Mouse (Mus musculus) neural tube, embryonic 13.5 days (tissue): ENCODE results near the gene Nckap5l. TPM values are rescaled to one million over a fixed set of nuclear protein-coding genes. Genes with fewer than 3 reads are reported as not detected.
"Not testable (repeated sequence)": the region's sequence is repeated elsewhere in the genome, so short reads cannot be mapped to it uniquely, and the experiment has no call there.

ENCODE experiments used
- ATAC-seq: fragments of 200-750 bp; cut with Nextera tagmentation; 2 replicates; pipeline ENCODE4 v1.8.0; 2017; ENCODE audit warnings: low read depth, mild to moderate bottlenecking, moderate TSS enrichment, moderate library complexity
- H3K27ac ChIP-seq: fragments of 300-500 bp; sonication (generic); replicated peaks from 2 replicates; pipeline ENCODE4 v1.5.1; 2015; ENCODE audit warnings: moderate library complexity, mild to moderate bottlenecking, inconsistent platforms
- H3K27me3 ChIP-seq: fragments of 300-500 bp; sonication (generic); 2 replicates; pipeline ENCODE4 v1.6.1; 2015; ENCODE audit warnings: mild to moderate bottlenecking, inconsistent platforms
- H3K36me3 ChIP-seq: fragments of 300-500 bp; sonication (generic); 2 replicates; pipeline ENCODE4 v1.6.1; 2015; ENCODE audit warnings: mild to moderate bottlenecking, inconsistent platforms
- H3K4me1 ChIP-seq: fragments of 300-500 bp; sonication (generic); replicated peaks from 2 replicates; pipeline ENCODE4 v1.6.1; 2015; ENCODE audit warnings: inconsistent platforms
- H3K4me2 ChIP-seq: fragments of 300-500 bp; sonication (generic); 2 replicates; pipeline ENCODE4 v1.6.1; 2015; ENCODE audit warnings: inconsistent platforms, mild to moderate bottlenecking, moderate library complexity
- H3K4me3 ChIP-seq: fragments of 300-500 bp; sonication (generic); 2 replicates; pipeline ENCODE4 v1.5.1; 2015; ENCODE audit warnings: mild to moderate bottlenecking, inconsistent platforms
- H3K9ac ChIP-seq: fragments of 300-500 bp; sonication (generic); 2 replicates; pipeline ENCODE4 v1.6.1; 2015; ENCODE audit warnings: moderate library complexity, mild to moderate bottlenecking, inconsistent platforms
- H3K9me3 ChIP-seq: fragments of 300-500 bp; sonication (generic); 2 replicates; pipeline ENCODE4 v1.6.1; 2016; ENCODE audit warnings: inconsistent platforms
- WGBS: fragments of 180-500 bp; shearing (Covaris S2); methylation state at CpG from one replicate; pipeline ENCODE4 v1.1.7; 2015; 5-methylcytosine and 5-hydroxymethylcytosine counted together
- polyA plus RNA-seq: library from polyadenylated mRNA; unstranded; fragments of >200 nt; fragmentation: Nextera tagmentation; extraction: Ambion mirVana; gene quantifications from 2 replicates; pipeline ENCODE4 v1.2.1, GENCODE M21; 2015

Gene Nckap5l
- polyA plus RNA-seq, 1 experiment from 2014 or later, result 18.3 TPM

- no peaks in the 10 kb centered on the region for H3K9me3 ChIP-seq
- H3K36me3 ChIP-seq, result 0 out of 2 replicates have a peak, but pooled peaks cover 8% of the 10 kb centered on the region
- no peaks in the 10 kb centered on the region for H3K27me3 ChIP-seq
- H3K4me3 ChIP-seq, result peak overlapping the region; percentile 91
- H3K27ac ChIP-seq, result peak overlapping the region; percentile 95
- peak overlapping the region; percentile 89 for H3K9ac ChIP-seq
- peak; percentile 3; the same call in 1 of the 2 replicates for ATAC-seq
- 13% methylated on average over 7 of the region's 7 CpGs for WGBS
- H3K4me2 ChIP-seq, result peak overlapping the region; percentile 95
- H3K4me1 ChIP-seq, result peaks cover 62% of the 10 kb centered on the region
Measured at GRCm38 (mm10) chr15:99456338-99456962, 1.1 kb downstream of the Nckap5l start.

GRCm38 (mm10) chr15:99455415-99455814, 2.1 kb downstream of the Nckap5l start:
- no peaks in the 10 kb centered on the region for H3K27me3 ChIP-seq
- peak overlapping the region; percentile 95; the same call in 1 of the 2 replicates for H3K27ac ChIP-seq
- H3K9me3 ChIP-seq, result no peaks in the 10 kb centered on the region
- peak overlapping the region; percentile 91; the same call in 1 of the 2 replicates for H3K4me3 ChIP-seq
- H3K4me1 ChIP-seq, result peaks cover 68% of the 10 kb centered on the region
- no peak for ATAC-seq
- H3K9ac ChIP-seq, result peak overlapping the region; percentile 89
- peaks cover 8% of the 10 kb centered on the region; the same call in 1 of the 2 replicates for H3K36me3 ChIP-seq
- WGBS, result 71% methylated on average over 3 of the region's 3 CpGs
- H3K4me2 ChIP-seq, result peak overlapping the region; percentile 95

- Histone ChIP-seq H3K9me3 (no peaks in the 10 kb centered on the region), H3K36me3 (peaks cover 8% of the 10 kb centered on the region; the same call in 1 of the 2 replicates), H3K27ac (peak overlapping the region; percentile 95; the same call in 1 of the 2 replicates), H3K4me1 (peaks cover 74% of the 10 kb centered on the region), H3K27me3 (no peaks in the 10 kb centered on the region), H3K9ac (peak overlapping the region; percentile 89; the same call in 1 of the 2 replicates), H3K4me2 (peak overlapping the region; percentile 95), H3K4me3 (0 out of 2 replicates have a peak overlapping the region, but pooled peaks have one; percentile 91)
- no peak for ATAC-seq
- 82% methylated on average over 7 of the region's 7 CpGs for WGBS
Measured at GRCm38 (mm10) chr15:99454585-99455279, 2.8 kb downstream of the Nckap5l start.

GRCm38 (mm10) chr15:99453153-99453900, 4.2 kb downstream of the Nckap5l start:
- WGBS, result 69% methylated on average over 11 of the region's 11 CpGs
- Histone ChIP-seq H3K4me1 (peaks cover 83% of the 10 kb centered on the region), H3K9me3 (no peaks in the 10 kb centered on the region), H3K27me3 (no peaks in the 10 kb centered on the region), H3K9ac (0 out of 2 replicates have a peak overlapping the region, but pooled peaks have one; percentile 8), H3K4me2 (no peak overlapping the region), H3K27ac (0 out of 2 replicates have a peak overlapping the region, but pooled peaks have one; percentile 1), H3K36me3 (peaks cover 8% of the 10 kb centered on the region; the same call in 1 of the 2 replicates), H3K4me3 (no peak overlapping the region)
- no peak for ATAC-seq

- H3K9ac ChIP-seq, result no peak overlapping the region
- peaks cover 72% of the 10 kb centered on the region for H3K4me1 ChIP-seq
- H3K36me3 ChIP-seq, result peaks cover 8% of the 10 kb centered on the region; the same call in 1 of the 2 replicates
- WGBS, result 87% methylated on average over 8 of the region's 8 CpGs
- H3K4me3 ChIP-seq, result no peak overlapping the region
- no peak overlapping the region for H3K4me2 ChIP-seq
- H3K27ac ChIP-seq, result peak overlapping the region; percentile 56
- no peaks in the 10 kb centered on the region for H3K9me3 ChIP-seq
- H3K27me3 ChIP-seq, result no peaks in the 10 kb centered on the region
- no peak for ATAC-seq
Measured at GRCm38 (mm10) chr15:99449751-99450280, 7.7 kb downstream of the Nckap5l start.

- no peaks in the 10 kb centered on the region for H3K9me3 ChIP-seq
- H3K4me2 ChIP-seq, result no peak overlapping the region
- ATAC-seq, result 0 out of 2 replicates have a peak, but pooled peaks have one; percentile 46
- peak overlapping the region; percentile 56 for H3K27ac ChIP-seq
- H3K4me3 ChIP-seq, result no peak overlapping the region
- peak overlapping the region; percentile 12; the same call in 1 of the 2 replicates for H3K9ac ChIP-seq
- no peaks in the 10 kb centered on the region for H3K27me3 ChIP-seq
- H3K36me3 ChIP-seq, result peaks cover 8% of the 10 kb centered on the region; the same call in 1 of the 2 replicates
- H3K4me1 ChIP-seq, result peaks cover 67% of the 10 kb centered on the region
- 78% methylated on average over 9 of the region's 9 CpGs for WGBS
Measured at GRCm38 (mm10) chr15:99449131-99449750, 8.3 kb downstream of the Nckap5l start.

- not testable (repeated sequence) for H3K9ac ChIP-seq, H3K27me3 ChIP-seq, H3K36me3 ChIP-seq, H3K9me3 ChIP-seq, ATAC-seq, H3K4me2 ChIP-seq, H3K4me3 ChIP-seq
- peaks cover 57% of the 10 kb centered on the region for H3K4me1 ChIP-seq
- H3K27ac ChIP-seq, result peak overlapping the region; percentile 68; the same call in 1 of the 2 replicates
- 91% methylated on average over 10 of the region's 10 CpGs for WGBS
Measured at GRCm38 (mm10) chr15:99446136-99446535, 11.4 kb downstream of the Nckap5l start.

GRCm38 (mm10) chr15:99445567-99445966, 12.0 kb downstream of the Nckap5l start:
- WGBS, result 38% methylated on average over 6 of the region's 6 CpGs
- Histone ChIP-seq H3K4me1 (peaks cover 60% of the 10 kb centered on the region), H3K27me3 (no peaks in the 10 kb centered on the region), H3K36me3 (no peaks in the 10 kb centered on the region; the same call in 1 of the 2 replicates), H3K4me3 (no peak overlapping the region), H3K9me3 (no peaks in the 10 kb centered on the region), H3K9ac (no peak overlapping the region; the same call in 1 of the 2 replicates), H3K27ac (peak overlapping the region; percentile 68), H3K4me2 (peak overlapping the region; percentile 33; the same call in 1 of the 2 replicates)
- ATAC-seq, result peak; percentile 32; the same call in 1 of the 2 replicates

GRCm38 (mm10) chr15:99442358-99442757, 15.2 kb downstream of the Nckap5l start:
- no peak overlapping the region for H3K9ac ChIP-seq
- peaks cover 12% of the 10 kb centered on the region for H3K36me3 ChIP-seq
- no peak overlapping the region for H3K4me2 ChIP-seq
- WGBS, result 71% methylated on average over 7 of the region's 7 CpGs
- ATAC-seq, result no peak
- no peaks in the 10 kb centered on the region for H3K9me3 ChIP-seq
- no peak overlapping the region for H3K27ac ChIP-seq
- H3K4me3 ChIP-seq, result no peak overlapping the region
- H3K4me1 ChIP-seq, result peaks cover 63% of the 10 kb centered on the region
- no peaks in the 10 kb centered on the region for H3K27me3 ChIP-seq

GRCm38 (mm10) chr15:99440816-99441457, 16.6 kb downstream of the Nckap5l start:
- no peak overlapping the region for H3K4me3 ChIP-seq
- no peaks in the 10 kb centered on the region for H3K27me3 ChIP-seq
- peak; percentile 19; the same call in 1 of the 2 replicates for ATAC-seq
- peak overlapping the region; percentile 27; the same call in 1 of the 2 replicates for H3K9ac ChIP-seq
- peak overlapping the region; percentile 76 for H3K27ac ChIP-seq
- no peaks in the 10 kb centered on the region for H3K9me3 ChIP-seq
- peaks cover 71% of the 10 kb centered on the region for H3K4me1 ChIP-seq
- peaks cover 22% of the 10 kb centered on the region for H3K36me3 ChIP-seq
- H3K4me2 ChIP-seq, result no peak overlapping the region
- WGBS, result 52% methylated on average over 8 of the region's 8 CpGs
